Mouse (Mus musculus) inflammation-experienced regulatory T-cells, adult 6 months (primary cell): ENCODE results near the gene Arpc3. TPM values are rescaled to one million over a fixed set of nuclear protein-coding genes. Genes with fewer than 3 reads are reported as not detected.
"Not testable (repeated sequence)": the region's sequence is repeated elsewhere in the genome, so short reads cannot be mapped to it uniquely, and the experiment has no call there.

Experiments used
- ATAC-seq: one replicate; pipeline ENCODE4 v1.8.0; 2017
- polyA plus RNA-seq, 3 experiments: library from polyadenylated mRNA; unstranded; fragments of 100-300 nt; shearing (Covaris generic); gene quantifications; one replicate each; pipeline ENCODE4 v1.2.1; 2017

Arpc3 gene
- polyA plus RNA-seq, 3 experiments from 2014 or later, result 331 to 710 (median 523) TPM

- ATAC-seq, result no peak
These were observed 48.5 kb downstream of the Arpc3 start for GRCm38 (mm10) chr5:122440095-122440630.

DNA sequence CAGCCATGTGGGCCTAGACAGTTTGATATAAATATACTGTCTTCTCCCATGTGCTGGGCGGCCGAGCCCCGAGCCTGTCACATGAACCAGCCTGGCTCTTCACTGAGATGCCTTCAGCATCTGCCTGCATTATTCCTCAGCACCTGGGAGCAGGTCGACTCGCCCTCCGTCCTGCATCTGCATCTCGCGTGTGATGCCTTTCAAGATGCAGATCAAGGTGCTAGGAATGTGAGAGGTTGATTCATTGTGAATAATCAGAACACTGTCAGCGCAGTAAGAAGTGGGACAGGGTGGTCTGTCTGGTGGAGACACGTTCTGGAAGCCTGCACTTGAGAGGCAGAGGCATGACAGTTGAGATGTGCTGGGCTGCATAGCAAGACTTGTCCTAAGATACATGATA, 52.8 kb downstream of the Arpc3 start:
- ATAC-seq, result no peak

DNA sequence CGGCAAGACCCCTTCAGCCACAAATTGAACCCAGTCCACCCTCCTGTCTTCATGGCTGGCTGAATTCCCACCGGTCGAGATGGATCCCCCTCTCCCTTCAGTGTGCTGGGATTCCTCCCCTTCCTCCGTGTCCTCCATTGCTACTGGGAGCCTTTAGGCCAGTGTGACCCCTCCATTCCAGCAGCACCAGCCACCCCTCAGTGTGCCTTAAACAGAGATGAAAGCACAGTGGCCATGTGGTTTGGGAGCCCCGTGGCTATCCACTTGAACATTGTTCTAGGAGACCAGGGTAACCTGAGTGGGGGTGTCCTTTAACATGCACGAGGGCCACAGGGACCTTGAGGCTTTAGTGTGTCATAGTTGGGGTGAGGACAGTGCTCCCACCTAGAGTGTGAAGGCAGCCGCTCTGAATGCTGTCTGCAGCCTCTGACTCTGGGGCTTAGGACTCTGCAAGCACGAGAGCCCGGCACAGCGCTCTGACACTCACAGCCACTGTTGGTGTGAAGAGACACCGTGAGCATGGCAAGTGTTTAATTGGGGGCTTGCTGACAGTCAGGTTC, 53.5 kb downstream of the Arpc3 start:
- no peak for ATAC-seq

- ATAC-seq, result no peak
These were observed 56.2 kb downstream of the Arpc3 start for GRCm38 (mm10) chr5:122447857-122448256.

DNA sequence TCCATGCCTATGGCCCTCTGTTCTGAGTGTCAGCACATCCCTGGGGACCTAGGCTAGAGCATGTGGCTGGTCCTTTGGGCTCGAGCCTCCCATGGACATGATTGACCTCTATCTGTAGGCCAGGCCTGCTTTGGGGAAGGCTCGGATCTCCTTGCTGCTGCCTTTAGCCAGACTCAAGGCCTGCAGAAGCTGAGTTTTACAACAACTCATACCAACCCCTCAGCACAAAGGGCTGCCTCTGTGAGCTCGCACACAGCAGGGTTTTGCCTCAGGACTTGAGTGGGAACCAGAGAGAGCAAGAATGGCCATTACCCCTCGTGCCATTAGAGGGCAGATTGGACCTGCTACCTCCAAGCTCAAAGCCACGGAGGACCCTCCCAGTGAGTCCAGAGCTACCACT, 57.2 kb downstream of the Arpc3 start:
- no peak for ATAC-seq

GRCm38 (mm10) chr5:122449946-122450345, 58.3 kb downstream of the Arpc3 start:
- no peak for ATAC-seq

DNA sequence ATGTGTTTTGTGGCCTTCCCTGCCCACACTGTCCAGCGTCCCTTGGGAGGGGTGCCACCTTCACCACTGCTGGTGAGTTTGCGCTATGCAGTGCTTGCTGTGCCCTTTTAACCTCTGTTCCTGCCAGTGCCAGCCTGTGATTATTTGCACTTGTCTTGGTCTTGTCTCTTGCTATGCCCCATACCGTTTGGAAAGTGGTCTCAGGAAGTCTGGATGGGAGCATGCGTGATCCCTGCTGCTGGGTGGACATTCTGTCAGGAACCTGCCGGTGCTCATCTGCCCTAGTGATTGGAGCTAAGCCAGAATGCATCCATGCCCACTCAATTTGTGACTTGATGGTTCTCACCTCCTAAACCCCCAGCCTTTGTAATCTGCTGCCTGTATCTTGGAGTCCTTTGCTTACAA, 59.2 kb downstream of the Arpc3 start:
- ATAC-seq, result no peak

- ATAC-seq, result no peak
These were observed 59.6 kb downstream of the Arpc3 start for GRCm38 (mm10) chr5:122451324-122451723.

DNA sequence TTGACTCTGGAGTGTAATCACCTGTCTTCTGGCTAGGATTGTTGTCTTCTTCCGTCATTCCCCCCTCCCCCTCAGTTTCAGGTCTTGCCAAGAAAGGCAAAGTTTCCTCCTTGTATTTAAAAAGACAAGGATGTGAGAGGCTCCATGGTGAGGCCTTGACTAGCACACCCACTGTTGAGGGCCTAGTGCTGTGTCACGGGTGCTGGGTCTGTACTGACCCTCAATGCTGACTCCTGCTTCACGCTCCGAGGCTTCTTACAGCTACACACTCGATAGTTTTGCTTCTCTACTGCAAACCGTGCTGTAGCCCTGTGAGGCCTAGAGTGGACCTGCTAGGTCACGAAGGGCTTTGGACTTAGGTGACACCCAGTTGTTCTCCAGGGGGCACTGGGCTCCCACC, 60.5 kb downstream of the Arpc3 start:
- no peak for ATAC-seq

DNA sequence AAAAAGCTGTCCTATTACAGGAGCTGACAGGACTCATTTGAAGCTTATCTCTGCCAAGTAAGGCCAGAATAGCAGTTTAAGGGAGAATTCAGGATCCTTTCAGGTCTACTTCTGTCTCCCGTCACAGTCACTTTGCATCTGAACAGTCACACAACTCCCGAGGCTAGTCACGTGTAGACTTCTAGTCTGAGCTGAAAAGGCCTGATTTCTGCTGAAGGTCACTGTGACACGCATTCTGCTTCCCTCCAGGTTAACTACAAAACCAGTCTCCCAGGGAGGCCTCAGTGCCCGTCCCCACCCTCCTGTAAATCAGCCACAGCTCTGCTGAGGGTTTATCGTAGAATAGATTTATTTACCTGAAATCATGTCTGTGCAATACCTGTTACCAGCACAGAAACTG, 61.5 kb downstream of the Arpc3 start:
- no peak for ATAC-seq

GRCm38 (mm10) chr5:122454442-122454841, 62.8 kb downstream of the Arpc3 start:
- no peak for ATAC-seq

DNA sequence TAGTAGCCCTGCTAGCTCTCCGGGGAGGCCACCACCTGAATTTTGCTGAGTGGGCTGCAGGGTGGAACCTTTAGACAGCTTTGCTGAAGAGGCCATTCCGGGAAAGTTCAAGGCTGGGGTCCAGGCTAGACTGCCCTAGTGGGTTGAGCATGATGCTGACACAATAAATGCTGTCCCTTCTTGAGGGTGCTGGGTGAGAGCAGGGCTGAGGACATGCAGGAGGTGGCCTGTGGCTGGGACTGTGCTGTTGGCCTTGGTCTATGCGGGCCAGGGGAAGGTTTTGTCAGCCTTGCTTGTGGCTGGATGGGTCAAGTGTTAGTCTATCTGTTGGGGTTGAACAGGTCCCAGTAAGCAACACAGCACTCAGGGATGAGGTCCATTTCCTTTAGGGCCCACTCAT, 63.2 kb downstream of the Arpc3 start:
- ATAC-seq, result no peak

DNA sequence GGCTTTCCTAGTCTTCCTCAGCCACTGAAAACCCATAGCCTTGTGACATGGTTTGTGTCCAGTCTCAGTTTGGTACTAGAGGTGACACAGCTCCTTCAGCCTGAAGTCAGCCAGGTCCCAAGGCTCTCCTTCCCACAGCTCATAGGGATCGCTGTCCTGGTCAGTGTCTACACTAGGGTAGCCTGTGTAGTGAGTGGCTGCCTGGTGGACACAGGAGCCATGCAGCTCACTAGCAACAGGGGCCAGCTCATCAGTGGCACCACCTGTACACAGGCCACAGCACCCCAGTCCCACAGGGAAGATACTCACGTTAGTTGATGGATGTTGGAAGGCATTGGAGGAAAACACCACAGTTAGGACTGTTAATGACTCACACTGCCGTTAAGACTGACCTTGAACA, 63.9 kb downstream of the Arpc3 start:
- ATAC-seq, result no peak

- not testable (repeated sequence) for ATAC-seq
These were observed 65.4 kb downstream of the Arpc3 start for GRCm38 (mm10) chr5:122457054-122457453.

DNA sequence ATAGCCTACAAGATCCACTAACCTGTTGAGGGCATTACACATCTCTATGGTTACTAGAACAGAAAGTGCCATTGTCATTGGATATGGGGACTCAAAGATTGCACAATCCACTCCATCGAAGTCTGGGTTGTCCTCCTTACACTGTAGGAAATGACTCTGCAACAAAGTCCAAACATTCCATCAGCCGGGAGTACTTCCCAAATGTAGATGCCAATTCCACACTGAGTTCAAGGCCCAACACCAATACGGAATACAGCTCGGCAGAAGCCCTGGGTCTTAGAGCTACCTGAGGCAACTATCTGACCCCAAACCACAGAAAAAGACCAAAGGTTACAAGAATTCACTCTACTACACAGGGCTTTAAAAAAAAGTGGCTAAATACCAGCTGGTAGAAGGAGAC, 66.4 kb downstream of the Arpc3 start:
- ATAC-seq, result no peak

DNA sequence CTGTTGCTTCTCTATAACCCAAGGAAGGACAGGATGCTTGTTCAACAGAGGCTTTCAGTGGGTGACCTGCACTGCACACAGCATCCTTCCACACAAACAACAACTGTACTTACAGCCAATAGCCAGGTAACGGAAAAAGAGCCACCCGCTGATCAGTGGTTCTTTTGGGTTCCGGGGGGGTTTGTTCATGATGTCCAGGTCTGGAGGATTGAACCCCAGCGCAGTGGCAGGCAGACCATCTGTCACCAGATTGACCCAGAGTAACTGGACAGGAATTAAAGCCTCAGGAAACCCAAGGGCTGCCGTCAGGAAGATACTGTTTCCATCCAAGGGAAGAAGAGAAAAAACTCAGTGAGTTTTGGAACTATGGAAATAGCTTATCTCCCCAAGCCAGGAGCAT, 67.7 kb downstream of the Arpc3 start:
- no peak for ATAC-seq

DNA sequence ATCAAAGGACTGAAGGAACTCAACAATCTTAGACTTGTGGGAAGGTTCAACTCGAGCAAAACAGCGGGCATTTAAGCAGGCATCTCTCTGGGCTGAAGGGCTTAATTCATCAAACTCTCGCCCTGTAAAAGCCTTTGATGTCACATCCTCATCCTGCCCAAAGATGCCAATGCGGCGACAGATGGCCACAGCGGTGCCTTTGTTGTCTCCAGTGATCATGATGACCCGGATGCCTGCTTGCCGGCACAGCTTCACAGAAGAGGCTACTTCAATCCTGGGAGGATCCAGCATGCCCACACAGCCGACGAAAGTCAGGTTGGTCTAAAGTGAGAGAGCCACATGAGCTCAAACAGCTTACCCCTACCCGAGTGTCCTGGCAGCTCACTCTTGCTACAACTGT, 69.0 kb downstream of the Arpc3 start:
- ATAC-seq, result no peak

- ATAC-seq, result no peak
These were observed 69.8 kb downstream of the Arpc3 start for GRCm38 (mm10) chr5:122461431-122461830.

Other genes with a start within 250 kb of the Arpc3 start
- gene Ppp1cc, start 233.6 kb upstream of the Arpc3 start, polyA plus RNA-seq, result 10 to 100 TPM; 57.8 to 90.1 (median 81.4) TPM
- 10 to 100 TPM; 31.9 to 54.2 (median 48.9) TPM for gene Hvcn1, start 185.1 kb upstream of the Arpc3 start, polyA plus RNA-seq
- gene Tctn1, start 127.4 kb upstream of the Arpc3 start, polyA plus RNA-seq, result 1 to 10 TPM in 1 of 3 experiments, under 1 TPM in 2; 0.68 to 1.7 (median 0.90) TPM
- 10 to 100 TPM in 2 of 3 experiments, 1 to 10 TPM in 1; 9.6 to 21.6 (median 20.9) TPM for gene Pptc7, start 107.5 kb upstream of the Arpc3 start, polyA plus RNA-seq
- gene Rad9b, start 37.6 kb upstream of the Arpc3 start, polyA plus RNA-seq, result 10 to 100 TPM in 2 of 3 experiments, 1 to 10 TPM in 1; 6.1 to 16.8 (median 13.9) TPM
- 100 to 1,000 TPM; 206 to 295 (median 210) TPM for gene Vps29, start 37.5 kb upstream of the Arpc3 start, polyA plus RNA-seq
- 10 to 100 TPM; 42.4 to 69.7 (median 60.2) TPM for gene Gpn3, start 20.0 kb upstream of the Arpc3 start, polyA plus RNA-seq
- gene Fam216a, start 19.5 kb upstream of the Arpc3 start, polyA plus RNA-seq, result 1 to 10 TPM; 7.3 to 9.4 (median 7.9) TPM
- gene Anapc7, start 29.8 kb downstream of the Arpc3 start, polyA plus RNA-seq, result 10 to 100 TPM; 12.5 to 18.2 (median 16.3) TPM
- gene Atp2a2, start 110.3 kb downstream of the Arpc3 start, polyA plus RNA-seq, result 10 to 100 TPM; 12.5 to 16.2 (median 13.1) TPM
- gene Ift81, start 222.6 kb downstream of the Arpc3 start, polyA plus RNA-seq, result 1 to 10 TPM; 3.0 to 8.2 (median 6.3) TPM